Mouse (Mus musculus): ENCODE measurements around the gene Polrmt.

DNA sequence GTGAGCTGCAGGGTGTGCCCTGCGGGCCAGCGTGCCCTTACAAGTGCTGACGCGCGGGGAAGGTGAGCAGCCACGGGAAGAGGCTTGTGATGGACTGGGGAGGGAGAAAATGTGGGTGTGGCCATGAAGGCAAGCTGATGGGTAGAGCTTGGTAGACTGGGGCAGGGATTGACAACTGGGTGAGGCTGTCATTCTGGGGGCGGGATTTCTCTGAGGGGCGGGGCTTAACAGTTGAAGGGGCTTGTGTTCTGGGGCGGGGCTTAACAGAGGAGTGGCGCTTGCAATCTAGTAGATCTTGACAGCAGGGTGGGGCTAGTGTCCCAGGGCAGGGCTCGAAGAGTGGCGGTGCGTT lies 34.3 kb upstream of the Polrmt start:
- no peak for TF ChIP-seq HCFC1 (IDR thresholded peaks at IDR 0.05; ENCODE audit: borderline replicate concordance, insufficient read depth, low read length)
- TF ChIP-seq MAFK (IDR thresholded peaks at IDR 0.05; ENCODE audit: insufficient read depth, low read depth, low read length) = no peak
- no peak for TF ChIP-seq ZC3H11A (IDR thresholded peaks at IDR 0.05; ENCODE audit: borderline replicate concordance, low read depth, low read length)
- TF ChIP-seq ZNF384 (IDR thresholded peaks at IDR 0.05; ENCODE audit: low read depth, low read length) = no peak
- no peak for TF ChIP-seq CHD2 (IDR thresholded peaks at IDR 0.05; ENCODE audit: low read depth, low read length)
